Mouse (Mus musculus): Measurements from ENCODE around the gene Sf3b3.
"Not testable (repeated sequence)": the region's sequence is repeated elsewhere in the genome, so short reads cannot be mapped to it uniquely, and the experiment has no call there.

The Sf3b3 gene

DNA sequence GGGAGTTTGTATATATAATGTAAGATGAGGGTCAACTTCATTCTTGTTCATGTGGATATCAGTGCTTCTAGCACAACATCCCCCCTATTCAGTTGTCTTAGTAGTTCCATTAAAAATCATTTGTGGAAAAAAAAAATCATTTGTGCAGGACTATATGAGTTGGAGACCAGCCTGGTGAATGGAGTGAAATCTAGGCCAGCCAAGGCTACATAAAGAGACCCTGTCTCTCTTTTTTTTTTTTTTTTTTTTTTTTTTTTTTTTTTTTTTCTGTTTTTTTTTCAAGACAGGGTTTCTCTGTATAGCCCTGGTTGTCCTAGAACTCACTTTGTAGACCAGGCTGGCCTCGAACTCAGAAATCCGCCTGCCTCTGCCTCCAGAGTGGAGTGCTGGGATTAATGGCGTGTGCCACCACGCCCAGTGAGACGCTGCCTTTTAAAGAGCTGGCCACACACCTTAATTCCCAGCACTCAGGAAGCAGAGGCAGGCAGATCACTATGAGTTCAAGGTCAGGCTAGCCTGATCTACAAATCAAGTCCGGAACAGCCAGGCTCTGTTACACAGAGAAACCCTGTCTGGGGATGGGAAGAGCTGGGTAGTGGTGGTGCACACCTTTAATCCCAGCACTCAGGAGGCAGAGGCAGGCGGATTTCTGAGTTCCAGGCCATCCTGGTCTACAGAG is 14.9 kb upstream of the Sf3b3 start:
- H3K27me3 ChIP-seq (ENCODE audit: control insufficient read depth, insufficient read depth, low read length, poor library complexity, severe bottlenecking); DNase-seq (ENCODE audit: low read depth, low spot score); H3K36me3 ChIP-seq (ENCODE audit: control insufficient read depth, insufficient read depth, low read length, poor library complexity, severe bottlenecking): not testable (repeated sequence)

DNA sequence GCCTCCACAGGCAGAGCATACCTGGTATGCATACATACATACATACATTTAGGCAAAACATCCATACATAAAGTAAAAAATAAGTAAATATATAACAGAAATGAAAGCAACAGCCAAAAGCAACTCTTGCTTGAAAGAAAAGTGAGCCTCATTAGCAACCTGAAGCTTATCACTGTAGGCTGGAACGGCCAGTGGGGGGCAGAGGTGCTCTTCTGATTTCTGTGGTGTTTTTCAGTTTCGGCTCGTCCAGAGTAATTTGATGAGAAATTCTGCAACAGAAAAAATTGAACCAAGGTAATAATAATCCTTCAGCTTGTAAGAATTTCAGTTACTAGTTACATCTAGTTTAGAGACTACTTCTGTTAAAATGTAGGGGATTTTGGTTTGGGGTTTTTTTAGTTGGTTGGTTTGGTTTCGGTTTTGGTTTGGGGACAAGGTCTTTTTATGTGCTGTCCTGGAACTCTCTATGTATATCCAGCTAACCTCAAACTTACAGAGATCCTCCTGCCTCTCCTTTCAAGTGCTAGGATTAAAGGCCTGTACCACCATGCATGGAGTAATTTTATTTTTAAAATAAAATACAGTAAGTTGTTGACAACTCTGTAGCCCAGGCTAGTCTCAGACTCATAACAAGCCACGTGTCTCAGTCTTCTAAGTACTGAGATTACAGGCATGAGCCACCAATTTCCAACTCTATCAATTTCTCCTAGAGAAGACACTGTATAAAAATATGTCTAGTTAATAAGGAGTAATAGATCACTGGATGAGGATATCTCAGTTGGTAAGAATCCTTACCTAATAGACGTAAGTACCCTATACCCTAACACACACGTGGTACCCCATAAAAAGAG is 13.3 kb upstream of the Sf3b3 start:
- peaks cover 9% of the 10 kb centered on the region for H3K36me3 ChIP-seq (ENCODE audit: control insufficient read depth, insufficient read depth, low read length, poor library complexity, severe bottlenecking)
- peak; percentile 74 for DNase-seq (ENCODE audit: low read depth, low spot score)
- H3K27me3 ChIP-seq (ENCODE audit: control insufficient read depth, insufficient read depth, low read length, poor library complexity, severe bottlenecking): no peaks in the 10 kb centered on the region

DNA sequence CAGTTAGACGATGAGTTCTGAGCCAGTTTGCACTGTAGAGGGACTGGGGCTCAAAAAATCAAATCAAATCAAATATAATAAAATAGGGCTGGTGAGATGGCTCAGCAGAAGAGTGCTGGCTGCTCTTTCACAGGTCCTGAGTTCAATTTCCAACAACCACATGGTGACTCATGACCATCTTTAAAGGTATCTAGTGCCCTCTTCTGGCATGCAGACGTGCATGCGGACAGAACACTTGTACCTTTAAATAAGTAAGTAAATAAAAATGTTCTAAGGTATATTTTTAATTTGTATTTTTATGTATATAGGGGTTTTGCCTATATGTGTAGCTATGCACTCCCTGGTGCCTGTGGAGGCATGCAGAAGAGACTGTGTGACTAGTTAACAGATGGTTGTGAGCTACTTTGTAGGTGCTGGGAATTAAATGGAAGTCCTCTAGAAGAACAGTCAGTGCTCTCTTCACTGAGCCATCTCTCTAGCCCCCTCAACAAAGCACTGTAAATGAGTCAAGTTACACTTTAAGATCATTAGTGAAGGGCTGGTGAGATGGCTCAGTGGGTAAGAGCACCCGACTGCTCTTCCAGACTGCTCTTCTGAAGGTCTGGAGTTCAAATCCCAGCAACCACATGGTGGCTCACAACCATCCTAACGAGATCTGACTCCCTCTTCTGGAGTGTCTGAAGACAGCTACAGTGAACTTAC is 10.3 kb upstream of the Sf3b3 start:
- DNase-seq (ENCODE audit: low read depth, low spot score): peak; percentile 25
- H3K27me3 ChIP-seq (ENCODE audit: control insufficient read depth, insufficient read depth, low read length, poor library complexity, severe bottlenecking): no peaks in the 10 kb centered on the region
- peaks cover 28% of the 10 kb centered on the region for H3K36me3 ChIP-seq (ENCODE audit: control insufficient read depth, insufficient read depth, low read length, poor library complexity, severe bottlenecking)

DNA sequence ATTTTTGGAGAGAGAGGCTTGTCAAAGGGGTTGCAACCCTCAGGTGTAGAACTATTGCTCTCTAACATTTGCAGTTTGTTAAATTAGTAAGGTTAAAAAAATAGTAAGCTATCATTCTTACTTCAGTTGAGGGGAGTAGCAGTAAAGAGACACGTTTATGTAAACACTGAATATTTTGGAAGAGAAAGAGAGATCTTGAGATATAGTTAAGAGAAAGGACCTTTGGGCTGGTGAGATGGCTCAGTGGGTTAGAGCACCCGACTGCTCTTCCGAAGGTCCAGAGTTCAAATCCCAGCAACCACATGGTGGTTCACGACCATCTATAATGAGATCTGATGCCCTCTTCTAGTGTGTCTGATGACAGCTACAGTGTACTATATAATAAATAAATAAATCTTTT is 9.5 kb upstream of the Sf3b3 start:
- peaks cover 32% of the 10 kb centered on the region for H3K36me3 ChIP-seq (ENCODE audit: control insufficient read depth, insufficient read depth, low read length, poor library complexity, severe bottlenecking)

DNA sequence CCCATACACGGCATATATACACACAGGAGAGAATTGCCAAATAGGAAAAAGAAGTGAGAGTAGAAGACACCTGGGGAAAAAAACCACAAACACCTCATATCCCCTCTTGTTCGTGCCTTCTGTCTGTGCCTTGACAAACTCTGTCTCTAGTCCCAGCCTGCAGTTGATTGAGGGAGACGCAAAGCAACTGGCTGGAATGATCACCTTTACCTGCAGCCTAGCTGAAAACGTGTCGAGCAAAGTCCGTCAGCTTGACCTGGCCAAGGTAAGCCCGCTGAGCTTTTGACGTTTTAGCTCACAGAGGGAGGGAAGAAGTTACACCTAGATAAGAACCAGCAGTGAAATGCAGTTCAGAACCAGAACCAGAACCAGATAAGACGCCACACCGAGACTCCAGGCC is 4.6 kb upstream of the Sf3b3 start:
- H3K27me3 ChIP-seq (ENCODE audit: control insufficient read depth, insufficient read depth, low read length, poor library complexity, severe bottlenecking): no peaks in the 10 kb centered on the region
- H3K36me3 ChIP-seq (ENCODE audit: control insufficient read depth, insufficient read depth, low read length, poor library complexity, severe bottlenecking): peaks cover 28% of the 10 kb centered on the region
- no peak for DNase-seq (ENCODE audit: low read depth, low spot score)

More for the DNA sequence above, 9.5 kb upstream of the Sf3b3 start:
- not testable (repeated sequence) for H3K27me3 ChIP-seq (ENCODE audit: control insufficient read depth, insufficient read depth, low read length, poor library complexity, severe bottlenecking); DNase-seq (ENCODE audit: low read depth, low spot score)

DNA sequence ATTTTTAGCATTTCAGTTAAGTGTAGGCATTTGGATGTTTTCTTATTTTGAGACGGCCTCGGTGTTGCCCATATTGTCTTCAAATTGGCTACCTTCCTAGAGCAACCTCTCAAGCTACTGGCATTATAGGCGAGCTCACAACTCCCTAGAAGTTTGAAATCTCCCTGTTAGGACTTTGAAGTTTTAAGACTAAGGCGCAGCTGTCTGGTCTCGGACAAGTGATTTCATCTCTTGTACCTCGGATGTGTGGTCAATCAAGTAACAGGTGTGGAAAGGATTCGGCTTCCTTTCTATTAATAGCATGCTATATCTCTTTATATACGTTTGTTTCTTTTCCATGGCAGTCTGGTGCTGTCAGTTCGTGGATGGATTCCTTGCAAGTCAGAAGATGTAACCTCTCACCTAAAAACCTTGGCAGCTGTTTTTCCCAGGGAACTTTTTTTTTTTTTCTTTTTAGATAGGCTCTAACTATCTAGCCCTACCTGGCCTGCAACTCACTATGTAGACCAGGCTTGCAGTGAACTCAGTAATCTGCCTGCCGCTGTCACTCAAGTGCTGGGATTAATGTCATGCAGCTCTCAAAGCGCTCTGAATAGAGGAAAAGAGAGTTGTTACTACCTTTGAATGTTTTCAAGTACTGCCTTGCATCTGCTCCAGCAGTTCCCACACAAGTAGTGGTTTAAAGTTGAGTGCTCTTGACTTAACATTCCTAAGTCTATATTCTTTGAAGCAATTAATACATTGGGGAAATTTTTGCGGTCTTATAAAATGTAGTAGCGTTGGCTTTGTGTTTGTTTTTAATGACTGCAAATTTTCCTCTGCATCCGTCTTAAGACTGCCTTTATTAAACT is 1.3 kb upstream of the Sf3b3 start:
- peaks cover 19% of the 10 kb centered on the region for H3K36me3 ChIP-seq (ENCODE audit: control insufficient read depth, insufficient read depth, low read length, poor library complexity, severe bottlenecking)
- H3K27me3 ChIP-seq (ENCODE audit: control insufficient read depth, insufficient read depth, low read length, poor library complexity, severe bottlenecking): no peaks in the 10 kb centered on the region
- DNase-seq (ENCODE audit: low read depth, low spot score): peak; percentile 6

DNA sequence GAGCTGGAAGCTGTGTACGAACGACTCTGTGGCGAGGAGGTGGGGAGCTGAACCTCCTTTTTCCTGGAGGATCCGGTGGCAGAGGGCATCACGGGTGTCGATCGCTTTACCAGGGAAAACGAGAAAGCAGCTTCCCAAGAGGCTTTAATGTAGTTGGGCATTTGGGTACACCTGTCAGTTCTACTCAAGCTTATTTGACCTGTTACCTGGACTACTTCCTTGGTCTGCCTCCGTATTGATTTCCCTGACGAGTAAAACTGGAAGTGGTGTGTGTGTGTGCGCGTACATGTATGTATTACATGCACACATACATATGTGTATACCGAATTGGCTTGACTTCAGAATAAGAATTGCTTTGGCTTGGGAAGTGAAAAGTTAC is 573 bp upstream of the Sf3b3 start:
- no peak for DNase-seq (ENCODE audit: low read depth, low spot score)
- Histone ChIP-seq H3K27me3 (ENCODE audit: control insufficient read depth, insufficient read depth, low read length, poor library complexity, severe bottlenecking) (no peaks in the 10 kb centered on the region), H3K36me3 (ENCODE audit: control insufficient read depth, insufficient read depth, low read length, poor library complexity, severe bottlenecking) (peaks cover 16% of the 10 kb centered on the region)

DNA sequence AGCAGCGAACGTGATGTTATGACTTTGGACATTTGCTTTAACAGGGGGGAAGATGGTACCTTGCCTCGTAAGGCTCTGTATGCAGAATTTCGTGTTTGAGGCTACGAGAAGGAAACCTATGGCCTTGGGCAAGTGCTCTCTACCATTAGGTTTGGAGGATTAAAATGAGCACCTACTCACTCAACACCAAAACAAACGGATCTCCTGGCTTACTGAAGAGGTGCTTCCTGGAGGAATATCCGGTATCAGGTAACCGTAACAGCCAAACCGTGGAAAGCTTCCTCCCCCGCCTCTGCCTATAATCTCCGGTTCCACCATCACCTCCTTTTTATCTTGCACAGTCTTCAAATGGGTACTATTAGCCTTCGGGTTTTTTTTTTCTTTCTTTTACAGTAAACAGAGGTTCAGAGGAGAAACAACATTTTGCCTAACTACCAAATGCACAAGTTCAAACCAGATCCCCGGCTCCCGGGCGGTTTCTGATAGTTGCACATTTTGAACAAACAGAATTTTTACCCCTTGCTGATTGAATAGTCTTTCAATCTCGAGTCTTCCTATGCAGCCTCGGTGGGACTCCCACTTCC is 674 bp downstream of the Sf3b3 start:
- DNase-seq (ENCODE audit: low read depth, low spot score): peak; percentile 21
- peaks cover 12% of the 10 kb centered on the region for H3K36me3 ChIP-seq (ENCODE audit: control insufficient read depth, insufficient read depth, low read length, poor library complexity, severe bottlenecking)
- H3K27me3 ChIP-seq (ENCODE audit: control insufficient read depth, insufficient read depth, low read length, poor library complexity, severe bottlenecking): no peaks in the 10 kb centered on the region

DNA sequence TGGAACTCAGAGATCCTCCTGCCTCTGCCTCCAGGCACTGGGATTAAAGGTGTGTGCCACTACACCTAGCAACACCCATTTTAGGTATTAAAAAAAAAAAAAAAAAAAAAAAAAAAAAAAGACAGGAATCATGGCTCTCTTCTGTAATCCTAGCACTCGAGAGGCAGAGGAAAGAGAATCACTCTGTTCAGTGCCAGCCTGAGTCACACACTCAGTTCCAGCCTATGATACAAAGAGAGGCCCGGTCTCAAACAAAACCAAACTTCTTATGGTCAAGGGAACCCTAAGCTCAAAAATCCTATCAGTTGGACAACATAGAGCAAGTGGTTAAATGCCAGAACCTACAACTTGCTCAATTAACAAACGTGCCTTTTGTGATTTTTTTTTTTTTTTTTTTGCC is 1.6 kb downstream of the Sf3b3 start:
- DNase-seq (ENCODE audit: low read depth, low spot score): no peak
- Histone ChIP-seq H3K27me3 (ENCODE audit: control insufficient read depth, insufficient read depth, low read length, poor library complexity, severe bottlenecking) (no peaks in the 10 kb centered on the region), H3K36me3 (ENCODE audit: control insufficient read depth, insufficient read depth, low read length, poor library complexity, severe bottlenecking) (peaks cover 10% of the 10 kb centered on the region)

DNA sequence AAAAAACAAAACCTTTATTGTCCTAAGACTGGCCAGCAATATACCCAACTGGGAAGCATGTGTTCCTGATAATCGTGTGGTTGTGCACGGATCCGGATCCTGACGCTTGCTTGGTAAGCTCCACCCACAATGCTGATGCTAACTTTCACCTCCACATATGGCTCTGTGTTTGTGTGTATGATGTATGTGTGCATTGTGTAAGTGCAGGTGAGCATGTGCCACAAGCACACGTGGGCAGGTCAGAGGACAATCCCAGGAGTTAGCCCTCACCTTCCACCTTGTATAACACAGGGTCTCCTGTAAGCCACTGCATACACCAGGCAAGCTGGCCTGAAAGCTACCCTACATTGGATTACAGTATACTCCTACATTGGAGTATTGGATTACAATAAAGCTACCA is 3.4 kb downstream of the Sf3b3 start:
- no peak for DNase-seq (ENCODE audit: low read depth, low spot score)
- Histone ChIP-seq H3K36me3 (ENCODE audit: control insufficient read depth, insufficient read depth, low read length, poor library complexity, severe bottlenecking) (peaks cover 21% of the 10 kb centered on the region), H3K27me3 (ENCODE audit: control insufficient read depth, insufficient read depth, low read length, poor library complexity, severe bottlenecking) (no peaks in the 10 kb centered on the region)

DNA sequence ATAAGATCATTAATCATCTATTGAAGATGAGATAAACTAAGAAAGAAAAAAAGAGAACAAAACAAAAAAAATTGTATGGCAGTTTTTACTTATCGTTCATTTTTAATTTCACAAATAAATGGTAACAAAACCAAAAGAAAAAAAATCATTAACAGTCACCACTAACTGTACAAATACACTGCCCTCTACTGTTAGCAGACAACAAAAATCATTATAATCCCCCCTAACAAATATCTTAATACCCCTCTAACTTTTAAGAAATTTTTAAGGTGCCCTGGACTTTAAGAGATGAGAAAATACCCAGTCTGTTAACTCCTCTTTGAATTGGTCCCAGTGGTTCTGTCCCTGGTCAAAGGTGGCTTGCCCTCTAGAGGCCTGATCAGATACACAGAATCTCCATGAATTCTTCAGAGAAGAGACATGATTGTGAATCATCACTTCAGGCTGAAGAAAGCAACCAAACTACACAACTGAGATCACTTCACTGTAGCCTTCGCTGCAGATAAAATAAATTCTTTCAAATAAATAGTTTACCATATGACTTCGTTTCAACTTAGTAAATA is 4.5 kb downstream of the Sf3b3 start:
- peaks cover 23% of the 10 kb centered on the region for H3K36me3 ChIP-seq (ENCODE audit: control insufficient read depth, insufficient read depth, low read length, poor library complexity, severe bottlenecking)
- H3K27me3 ChIP-seq (ENCODE audit: control insufficient read depth, insufficient read depth, low read length, poor library complexity, severe bottlenecking): no peaks in the 10 kb centered on the region
- no peak for DNase-seq (ENCODE audit: low read depth, low spot score)

DNA sequence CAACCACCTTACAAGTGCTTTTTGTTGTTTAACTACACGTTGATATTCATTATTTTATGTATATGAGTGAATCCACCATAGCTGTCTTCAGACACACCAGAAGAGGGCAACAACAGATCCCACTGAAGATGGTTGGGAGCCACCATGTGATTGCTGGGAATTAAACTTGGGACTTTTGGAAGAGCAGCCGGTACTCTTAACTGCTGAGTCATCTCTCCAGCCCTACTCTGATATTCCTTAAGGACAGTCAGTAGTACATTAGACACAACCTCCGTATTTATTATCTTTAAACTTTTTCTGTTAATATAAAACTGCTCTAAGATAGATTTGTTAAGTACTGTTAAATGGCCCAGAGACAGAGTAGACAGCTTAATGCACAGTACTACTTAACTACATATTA is 14.6 kb downstream of the Sf3b3 start:
- Histone ChIP-seq H3K36me3 (ENCODE audit: control insufficient read depth, insufficient read depth, low read length, poor library complexity, severe bottlenecking) (peaks cover 40% of the 10 kb centered on the region; the same call in 1 of the 2 replicates), H3K27me3 (ENCODE audit: control insufficient read depth, insufficient read depth, low read length, poor library complexity, severe bottlenecking) (no peaks in the 10 kb centered on the region)
- DNase-seq (ENCODE audit: low read depth, low spot score): no peak

DNA sequence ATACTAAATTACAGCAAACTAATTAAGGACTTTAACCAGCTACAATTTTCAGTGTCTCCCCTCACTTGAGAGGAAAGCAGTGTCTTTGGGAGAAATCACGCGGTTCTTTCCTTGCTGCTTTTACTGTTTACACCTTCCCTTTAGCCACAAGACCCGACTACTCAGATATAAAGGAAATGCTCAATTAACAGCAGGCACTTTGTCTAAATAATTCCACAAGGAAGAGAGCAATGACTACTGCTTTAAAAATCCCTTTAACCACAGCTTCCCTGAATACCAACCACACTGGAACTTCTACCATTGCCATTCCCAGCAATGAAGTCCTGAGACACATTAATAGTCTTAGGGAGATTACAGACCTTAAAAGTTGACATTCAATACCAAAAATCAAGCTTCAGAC is 18.1 kb downstream of the Sf3b3 start:
- Histone ChIP-seq H3K27me3 (ENCODE audit: control insufficient read depth, insufficient read depth, low read length, poor library complexity, severe bottlenecking) (no peaks in the 10 kb centered on the region), H3K36me3 (ENCODE audit: control insufficient read depth, insufficient read depth, low read length, poor library complexity, severe bottlenecking) (peaks cover 44% of the 10 kb centered on the region)
- no peak for DNase-seq (ENCODE audit: low read depth, low spot score)

DNA sequence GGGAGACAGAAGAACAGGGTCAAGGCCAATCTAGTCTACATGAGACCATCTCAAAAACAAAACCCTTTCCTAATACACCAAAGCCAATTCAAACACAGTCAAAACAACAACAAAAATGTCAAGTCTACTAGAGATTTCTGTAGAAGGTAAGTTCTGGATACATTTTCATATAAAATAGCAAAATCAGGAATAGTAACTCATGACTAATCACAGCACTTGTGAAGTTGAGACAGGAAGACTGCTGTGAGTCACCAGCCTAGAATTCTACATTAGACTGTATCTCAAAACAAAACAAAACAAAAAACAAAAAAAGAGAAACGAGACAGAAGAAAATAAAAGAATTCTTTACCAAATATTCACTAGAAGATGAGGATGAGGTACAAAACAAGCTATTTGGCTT is 21.7 kb downstream of the Sf3b3 start:
- H3K27me3 ChIP-seq (ENCODE audit: control insufficient read depth, insufficient read depth, low read length, poor library complexity, severe bottlenecking): no peaks in the 10 kb centered on the region
- peaks cover 45% of the 10 kb centered on the region for H3K36me3 ChIP-seq (ENCODE audit: control insufficient read depth, insufficient read depth, low read length, poor library complexity, severe bottlenecking)
- DNase-seq (ENCODE audit: low read depth, low spot score): no peak
